Mouse (Mus musculus): Measurements from ENCODE around the gene Casp7.

- TF ChIP-seq CTCF (conservative IDR thresholded peaks at IDR 0.05; ENCODE audit: insufficient read depth, insufficient read length, low read depth, low read length) (no peak), POLR2A (IDR thresholded peaks at IDR 0.05; ENCODE audit: low read depth, low read length) (no peak)
Observed at GRCm38 (mm10) chr19:56489601-56490000, 92.7 kb downstream of the Casp7 start.
